8 mouse cellular contexts compared by ENCODE assay signal in genomic region chr1:34841709-34842388, GRCm38 (mm10). TPM values are rescaled to one million over a fixed set of nuclear protein-coding genes. Genes with fewer than 3 reads are reported as not detected.
DNase-seq lines count a peak whose midpoint lies in the region; ATAC-seq and TF ChIP-seq lines count a peak whose summit lies in the region.

No protein-coding gene starts in this region.

- H3K36me3 ChIP-seq in ES-Bruce4 (ENCODE audit: control insufficient read depth, insufficient read depth, low read length, poor library complexity, severe bottlenecking) (peaks cover 2% of the 10 kb centered on the region; the same call in 1 of the 2 replicates), macrophage (ENCODE audit: inconsistent target) (peaks cover 5% of the 10 kb centered on the region; the same call in 1 of the 2 replicates)
- H3K36me3 ChIP-seq in forebrain, embryonic 15.5 days, result no peaks in the 10 kb centered on the region

- H3K4me1 ChIP-seq in cerebellum, adult 2 months (ENCODE audit: control insufficient read depth, insufficient read depth, low read length), result peaks cover 11% of the 10 kb centered on the region
- H3K4me1 ChIP-seq in ES-Bruce4 (ENCODE audit: control insufficient read depth, insufficient read depth, low read length), result no peaks in the 10 kb centered on the region
- H3K4me1 ChIP-seq in forebrain, embryonic 15.5 days, result peaks cover 47% of the 10 kb centered on the region

- 1% methylated on average over 12 of the region's 12 CpGs for WGBS in cerebellum, adult 2 months
- under 1% methylated on average over 12 of the region's 12 CpGs for WGBS in forebrain, embryonic 15.5 days
- WGBS in macrophage (ENCODE audit: missing documents), result under 1% methylated on average over 12 of the region's 12 CpGs

- H3K9ac ChIP-seq in ES-Bruce4 (ENCODE audit: low read depth, poor library complexity, severe bottlenecking), result peak overlapping the region; percentile 91
- H3K9ac ChIP-seq in forebrain, embryonic 15.5 days (replicated peaks), result peak overlapping the region; percentile 88

- peak overlapping the region; percentile 81 for H3K4me3 ChIP-seq in cerebellum, adult 2 months (replicated peaks; ENCODE audit: insufficient read depth, low read depth, low read length)
- H3K4me3 ChIP-seq in ES-Bruce4 (ENCODE audit: low read depth, low read length), result peak overlapping the region; percentile 90
- peak overlapping the region; percentile 75 for H3K4me3 ChIP-seq in forebrain, embryonic 15.5 days
- peak overlapping the region; percentile 73 for H3K4me3 ChIP-seq in macrophage (ENCODE audit: inconsistent target)

- DNase-seq in cerebellum, adult 2 months, result no peak
- no peak for DNase-seq in cerebellum, postnatal 25 days
- no peak for DNase-seq in ovary, postnatal 36 days (ENCODE audit: low spot score)
- no peak for DNase-seq in cerebellum, postnatal 4 days (ENCODE audit: low spot score in 2 of 2)
- no peak for DNase-seq in urinary bladder, postnatal 4 days (ENCODE audit: low spot score in 2 of 2)

- no peak for ATAC-seq in forebrain, embryonic 15.5 days (replicated peaks)

- peak overlapping the region; percentile 89 for H3K4me2 ChIP-seq in forebrain, embryonic 15.5 days (replicated peaks)

- no peak for TF ChIP-seq CTCF in cerebellum, adult 2 months (IDR thresholded peaks at IDR 0.05; ENCODE audit: borderline replicate concordance, insufficient read depth, low read depth, low read length)
- TF ChIP-seq CTCF in ES-Bruce4 (IDR thresholded peaks at IDR 0.05; ENCODE audit: low read depth, low read length), result no peak

- no peak for TF ChIP-seq POLR2A in cerebellum, adult 2 months (IDR thresholded peaks at IDR 0.05; ENCODE audit: borderline replicate concordance, insufficient read depth, low read length)
- TF ChIP-seq POLR2A in ES-Bruce4 (IDR thresholded peaks at IDR 0.05; ENCODE audit: insufficient read depth, low read length), result no peak

- no peaks in the 10 kb centered on the region for H3K9me3 ChIP-seq in ES-Bruce4 (replicated peaks; ENCODE audit: control insufficient read depth, insufficient read depth, low read length, poor library complexity, severe bottlenecking)
- H3K9me3 ChIP-seq in forebrain, embryonic 15.5 days, result no peaks in the 10 kb centered on the region

- H3K27ac ChIP-seq in cerebellum, adult 2 months (ENCODE audit: insufficient read depth, low read length), result no peak overlapping the region; the same call in 1 of the 2 replicates
- peak overlapping the region; percentile 60; the same call in 1 of the 2 replicates for H3K27ac ChIP-seq in ES-Bruce4 (ENCODE audit: insufficient read depth, low read length)
- H3K27ac ChIP-seq in forebrain, embryonic 15.5 days (replicated peaks), result peak overlapping the region; percentile 98
- H3K27ac ChIP-seq in macrophage, result peak overlapping the region; percentile 69

- H3K79me2 ChIP-seq in macrophage (ENCODE audit: inconsistent target), result peaks cover 56% of the 10 kb centered on the region

- TF ChIP-seq EP300 in ES-Bruce4 (IDR thresholded peaks at IDR 0.05; ENCODE audit: insufficient read depth, low read depth, low read length), result no peak

- no peaks in the 10 kb centered on the region for H3K27me3 ChIP-seq in cerebellum, adult 2 months (ENCODE audit: control insufficient read depth, insufficient read depth, low read length)
- H3K27me3 ChIP-seq in ES-Bruce4 (ENCODE audit: control insufficient read depth, insufficient read depth, low read length, poor library complexity, severe bottlenecking), result no peaks in the 10 kb centered on the region
- no peaks in the 10 kb centered on the region for H3K27me3 ChIP-seq in forebrain, embryonic 15.5 days

RNA-seq across cellular contexts. Expression of gene Fam168b, which starts 1.0 kb away (rescaled TPM):
- polyA plus RNA-seq in cerebellum, adult 2 months (2012; rRNA removed), result 230 and 261 TPM in 2 replicates
- polyA plus RNA-seq in ES-Bruce4 (2011; ENCODE audit: insufficient read depth, insufficient read length, low read depth, missing spikeins) (65.3 and 71.4 TPM in 2 replicates), macrophage (2018) (86.8 to 105 TPM (median 101 TPM) in 3 replicates)
- 169 and 171 TPM in 2 replicates for polyA plus RNA-seq in forebrain, embryonic 15.5 days (2015; fragmentation: Nextera tagmentation; extraction: Ambion mirVana)
- 100 to 1,000 TPM in 3 of 26 experiments, 10 to 100 TPM in 23; 32.3 to 116 (median 75.6) TPM for total RNA-seq in macrophage (2018; cell fraction: chromatin; rRNA removed)
- total RNA-seq in macrophage (2018; cell fraction: cytosol; rRNA removed), result 100 to 1,000 TPM in 12 of 26 experiments, 10 to 100 TPM in 14; 60.4 to 134 (median 84.7) TPM
- 100 to 1,000 TPM in 2 of 26 experiments, 10 to 100 TPM in 24; 51.3 to 115 (median 78.1) TPM for total RNA-seq in macrophage (2018; cell fraction: nucleus; rRNA removed)

RNA-seq across cellular contexts. Expression of gene Plekhb2, which starts 7.9 kb away (rescaled TPM):
- 208 and 209 TPM in 2 replicates for polyA plus RNA-seq in cerebellum, adult 2 months (2012; rRNA removed)
- 23.0 and 33.3 TPM in 2 replicates for polyA plus RNA-seq in ES-Bruce4 (2011; ENCODE audit: insufficient read depth, insufficient read length, low read depth, missing spikeins)
- polyA plus RNA-seq in forebrain, embryonic 15.5 days (2015; fragmentation: Nextera tagmentation; extraction: Ambion mirVana), result 64.2 and 71.8 TPM in 2 replicates
- total RNA-seq in macrophage (2018; cell fraction: chromatin; rRNA removed), result 10 to 100 TPM; 30.8 to 82.0 (median 54.7) TPM
- 100 to 1,000 TPM in 18 of 26 experiments, 10 to 100 TPM in 8; 89.8 to 155 (median 119) TPM for total RNA-seq in macrophage (2018; cell fraction: cytosol; rRNA removed)
- total RNA-seq in macrophage (2018; cell fraction: nucleus; rRNA removed), result 100 to 1,000 TPM in 5 of 26 experiments, 10 to 100 TPM in 21; 63.3 to 114 (median 81.8) TPM
- polyA plus RNA-seq in macrophage (2018), result 93.5 to 132 TPM (median 125 TPM) in 3 replicates
